Mouse (Mus musculus) kidney, postnatal 0 days (tissue): ENCODE results near the gene Bag6. TPM values are rescaled to one million over a fixed set of nuclear protein-coding genes. Genes with fewer than 3 reads are reported as not detected.

Experiments
- ATAC-seq: fragments of 200-750 bp; cut with Nextera tagmentation; replicated peaks from 2 replicates; pipeline ENCODE4 v1.8.0; 2017; ENCODE audit warnings: low read depth, moderate number of reproducible peaks, moderate TSS enrichment, moderate library complexity; ENCODE audit not compliant: low FRiP score
- DNase-seq: peaks from one replicate; pipeline ENCODE4 v3.0.0-alpha.2; 2016; ENCODE audit warnings: low spot score
- H3K27ac ChIP-seq: fragments of 300-500 bp; sonication (generic); 2 replicates; pipeline ENCODE4 v1.5.1; 2014; ENCODE audit warnings: mild to moderate bottlenecking
- H3K27me3 ChIP-seq: fragments of 300-500 bp; sonication (generic); 2 replicates; pipeline ENCODE4 v1.6.1; 2014; ENCODE audit warnings: low read length, mixed read lengths; ENCODE audit not compliant: insufficient read depth
- H3K36me3 ChIP-seq: fragments of 300-500 bp; sonication (generic); 2 replicates; pipeline ENCODE4 v1.6.1; 2014; ENCODE audit warnings: low read length, mixed read lengths; ENCODE audit not compliant: insufficient read depth
- H3K4me1 ChIP-seq: fragments of 300-500 bp; sonication (generic); replicated peaks from 2 replicates; pipeline ENCODE4 v1.6.1; 2014; ENCODE audit warnings: antibody characterized with exemption, low read length, mixed read lengths; ENCODE audit not compliant: insufficient read depth
- H3K4me2 ChIP-seq: fragments of 300-500 bp; sonication (generic); 2 replicates; pipeline ENCODE4 v1.6.1; 2014; ENCODE audit warnings: mild to moderate bottlenecking, low read length, moderate library complexity, mixed read lengths
- H3K4me3 ChIP-seq: fragments of 300-500 bp; sonication (generic); replicated peaks from 2 replicates; pipeline ENCODE4 v1.5.1; 2014; ENCODE audit warnings: low read depth, low read length
- H3K9ac ChIP-seq: fragments of 300-500 bp; sonication (generic); 2 replicates; pipeline ENCODE4 v1.6.1; 2014; ENCODE audit warnings: low read depth, low read length
- H3K9me3 ChIP-seq: fragments of 300-500 bp; sonication (generic); replicated peaks from 2 replicates; pipeline ENCODE4 v1.6.1; 2016; ENCODE audit warnings: low read length, inconsistent platforms, mixed read lengths
- CTCF ChIP-seq: IDR thresholded peaks from 2 replicates; pipeline ENCODE4 v1.5.1; 2016; ENCODE audit warnings: antibody characterized with exemption, low read depth, mild to moderate bottlenecking, moderate library complexity
- WGBS: fragments of 180-500 bp; shearing (Covaris S2); extraction: QIAGEN DNeasy Blood & Tissue Kit; methylation state at CpG from one replicate; pipeline ENCODE4 v1.1.7; 2014; 5-methylcytosine and 5-hydroxymethylcytosine counted together
- polyA plus RNA-seq: library from polyadenylated mRNA; unstranded; fragments of >200 nt; fragmentation: Nextera tagmentation; extraction: Ambion mirVana; gene quantifications from 2 replicates; pipeline ENCODE4 v1.2.1, GENCODE M21; 2015

Gene Bag6
- polyA plus RNA-seq, 1 experiment from 2014 or later = 50.2 TPM

DNA sequence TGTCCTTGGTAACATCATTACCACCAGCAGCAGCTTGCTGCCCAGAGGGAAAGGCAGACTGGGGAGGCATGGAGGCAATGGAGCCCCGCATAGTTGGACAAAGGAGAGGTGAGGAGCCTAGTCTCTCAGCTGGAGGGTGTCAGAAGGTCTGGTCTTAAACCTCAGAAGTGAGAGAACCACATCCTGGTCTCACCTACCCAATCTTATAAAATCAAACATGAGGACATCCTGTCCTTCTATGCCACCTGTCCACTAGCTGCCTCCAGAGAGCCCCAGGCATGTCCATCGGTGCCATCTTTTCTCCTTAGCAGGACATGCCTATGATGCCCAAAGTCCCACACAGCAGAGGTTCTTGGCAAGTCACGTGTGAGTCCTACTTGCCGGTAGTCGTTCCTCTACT, 45.1 kb downstream of the Bag6 start:
- no peak for TF ChIP-seq CTCF
- no peak overlapping the region for H3K4me3 ChIP-seq

DNA sequence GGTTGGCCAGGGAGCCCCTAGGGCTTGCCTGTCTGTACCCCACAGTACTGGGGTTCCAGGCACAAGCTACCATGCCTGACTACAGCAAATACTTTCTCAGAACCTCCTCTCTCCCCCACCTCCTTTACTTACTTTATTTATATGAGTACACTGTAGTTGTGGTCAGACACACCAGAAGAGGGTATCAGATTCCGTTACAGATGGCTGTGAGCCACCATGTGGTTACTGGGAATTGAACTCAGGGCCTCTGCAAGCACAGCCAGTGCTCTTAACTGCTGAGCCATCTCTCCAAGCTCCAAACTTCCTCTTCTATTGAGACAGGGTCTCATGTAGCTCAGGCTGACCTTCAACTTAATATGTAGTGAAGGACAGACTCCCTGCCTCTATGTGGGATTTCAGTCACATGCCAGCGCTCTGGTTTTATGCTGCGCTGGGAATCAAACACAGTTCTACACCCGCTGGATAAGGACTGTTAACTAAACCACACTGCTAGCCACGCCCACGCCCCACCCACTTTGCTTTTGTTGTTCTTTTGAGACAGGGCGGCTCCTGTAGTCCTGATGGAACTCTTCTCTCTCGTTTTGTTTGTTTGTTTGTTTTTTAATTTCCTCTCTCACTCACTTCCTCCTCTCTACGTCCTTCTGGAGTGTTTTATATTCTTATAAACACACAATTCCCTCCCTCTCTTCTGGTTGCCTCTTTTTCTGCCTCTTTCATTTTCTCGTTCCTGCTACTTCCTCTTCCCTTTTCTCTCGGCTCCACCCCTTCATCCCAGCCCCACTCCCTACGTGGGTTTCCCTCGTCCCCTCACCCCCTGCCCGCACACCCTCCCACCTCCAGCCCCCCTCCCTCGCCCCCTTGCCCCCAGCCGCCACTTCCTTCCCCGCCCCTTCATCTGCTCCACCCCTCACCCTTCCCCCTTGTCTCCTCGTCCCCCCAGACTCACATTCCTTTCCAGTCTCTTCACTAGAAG, 50.9 kb downstream of the Bag6 start:
- peak; percentile 60 for ATAC-seq
- WGBS = 2% methylated on average over 18 of the region's 18 CpGs

More for the DNA sequence above, 45.1 kb downstream of the Bag6 start:
- ATAC-seq = no peak
- no peak for DNase-seq
- H3K9me3 ChIP-seq = no peaks in the 10 kb centered on the region
- no peak overlapping the region for H3K4me2 ChIP-seq
- no peak overlapping the region for H3K9ac ChIP-seq
- H3K27me3 ChIP-seq = no peaks in the 10 kb centered on the region
- WGBS = 88% methylated on average over 5 of the region's 5 CpGs
- no peak overlapping the region for H3K27ac ChIP-seq
- H3K4me1 ChIP-seq = no peaks in the 10 kb centered on the region
- no peaks in the 10 kb centered on the region for H3K36me3 ChIP-seq

DNA sequence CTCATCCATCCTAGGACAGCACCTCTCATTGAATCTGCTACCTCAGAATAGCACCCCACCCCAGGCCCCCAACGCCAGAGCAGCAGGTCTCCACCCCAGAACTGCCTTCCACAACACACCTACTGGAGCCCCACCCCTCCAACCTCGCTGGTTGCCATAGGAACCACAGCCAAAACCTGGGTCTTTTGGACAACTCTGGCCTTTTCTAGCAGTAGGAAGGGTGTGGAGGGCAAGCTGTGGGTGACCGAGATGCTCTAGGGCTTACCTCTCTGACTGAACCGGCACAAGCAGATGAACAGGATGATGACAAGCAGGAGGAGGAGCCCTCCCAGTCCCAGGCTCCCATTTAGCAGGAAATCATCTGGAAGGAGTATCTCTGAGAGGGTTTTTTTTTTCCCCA, 51.7 kb downstream of the Bag6 start:
- Histone ChIP-seq H3K27ac (peak overlapping the region; percentile 72), H3K4me1 (no peaks in the 10 kb centered on the region), H3K36me3 (no peaks in the 10 kb centered on the region), H3K4me3 (peak overlapping the region; percentile 44), H3K27me3 (no peaks in the 10 kb centered on the region), H3K9ac (0 out of 2 replicates have a peak overlapping the region, but pooled peaks have one; percentile 51), H3K4me2 (peak overlapping the region; percentile 59), H3K9me3 (no peaks in the 10 kb centered on the region)
- ATAC-seq = peak; percentile 59; the same call in 1 of the 2 replicates
- DNase-seq = peak; percentile 46
- TF ChIP-seq CTCF = no peak
- WGBS = 1% methylated on average over 4 of the region's 4 CpGs

More for the DNA sequence above, 50.9 kb downstream of the Bag6 start:
- peak overlapping the region; percentile 51 for H3K9ac ChIP-seq
- no peaks in the 10 kb centered on the region for H3K4me1 ChIP-seq
- peak overlapping the region; percentile 72 for H3K27ac ChIP-seq
- no peak for TF ChIP-seq CTCF
- no peaks in the 10 kb centered on the region for H3K36me3 ChIP-seq
- DNase-seq = peak; percentile 86
- peak overlapping the region; percentile 59 for H3K4me2 ChIP-seq
- peak overlapping the region; percentile 44 for H3K4me3 ChIP-seq
- H3K9me3 ChIP-seq = no peaks in the 10 kb centered on the region
- no peaks in the 10 kb centered on the region for H3K27me3 ChIP-seq

DNA sequence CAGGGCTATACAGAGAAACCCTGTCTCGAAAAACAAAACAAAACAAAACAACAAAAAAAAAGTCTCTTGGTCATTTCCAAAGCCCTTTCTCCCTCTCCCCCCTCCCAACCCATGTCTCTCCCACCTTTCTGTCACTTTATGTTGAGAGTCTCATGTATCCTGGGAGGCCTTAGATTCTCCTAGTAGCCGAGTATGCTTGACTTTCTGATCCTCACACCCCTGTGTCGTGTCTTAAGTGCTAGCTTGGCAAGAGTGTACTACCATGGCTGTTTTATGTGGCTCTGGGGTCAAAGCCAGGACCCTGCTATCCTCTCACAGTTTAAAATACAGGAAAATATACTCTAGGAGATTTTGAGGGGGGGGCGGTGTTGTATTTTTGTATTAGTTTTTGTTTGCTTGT, 52.4 kb downstream of the Bag6 start:
- Histone ChIP-seq H3K4me2 (no peak overlapping the region), H3K4me1 (no peaks in the 10 kb centered on the region), H3K27ac (no peak overlapping the region), H3K36me3 (no peaks in the 10 kb centered on the region), H3K9ac (no peak overlapping the region), H3K4me3 (no peak overlapping the region), H3K9me3 (no peaks in the 10 kb centered on the region), H3K27me3 (no peaks in the 10 kb centered on the region)
- WGBS = 61% methylated on average over 4 of the region's 4 CpGs
- no peak for TF ChIP-seq CTCF
- no peak for DNase-seq
- ATAC-seq = no peak

DNA sequence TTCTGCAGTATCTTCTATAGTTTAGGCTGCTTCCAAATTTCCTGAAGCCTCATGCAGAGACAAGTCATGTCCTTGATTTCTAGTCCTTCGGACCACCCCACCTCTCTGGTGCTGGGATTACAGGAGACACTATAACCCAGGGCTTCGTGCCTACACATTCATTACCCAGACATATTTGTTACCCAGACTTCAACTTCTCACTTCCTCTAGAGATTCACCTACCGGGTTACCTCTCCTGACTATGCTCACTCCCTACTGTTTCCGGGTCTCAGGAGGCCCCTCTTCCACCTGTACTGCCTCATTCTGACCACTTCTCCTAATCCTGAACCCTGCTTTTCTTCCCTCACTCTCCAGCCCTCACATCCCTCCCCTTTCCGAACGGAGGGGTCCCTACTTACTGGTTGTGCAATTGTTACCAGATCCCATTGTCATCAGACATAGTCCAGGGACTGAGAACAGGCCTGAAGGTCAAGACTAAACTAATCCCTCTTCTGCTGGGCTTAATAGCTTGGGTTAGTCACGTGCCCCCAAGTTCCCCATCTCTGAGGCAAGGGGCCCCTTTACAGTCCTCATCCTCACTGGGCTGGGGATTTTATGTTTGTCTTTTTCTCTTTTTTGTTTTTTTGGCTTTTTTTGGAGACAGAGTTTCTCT, 53.1 kb downstream of the Bag6 start, which contains the start of gene Lst1:
Gene Lst1, minus strand, starts transcription at position 481 of the 652 bp plus-strand sequence.
- DNase-seq (no peak), ATAC-seq (no peak)
- H3K9me3 ChIP-seq = no peaks in the 10 kb centered on the region
- no peak within 1 kb of the TSS for H3K27ac ChIP-seq
- TF ChIP-seq CTCF = no peak
- H3K9ac ChIP-seq = no peak within 1 kb of the TSS
- no peak within 1 kb of the TSS for H3K4me2 ChIP-seq
- WGBS = 75% methylated on average over 7 of the region's 7 CpGs
- no peak within 1 kb of the TSS for H3K4me3 ChIP-seq
- H3K4me1 ChIP-seq = no peaks in the 10 kb centered on the region
- no peaks in the 10 kb centered on the region for H3K27me3 ChIP-seq
- H3K36me3 ChIP-seq = no peaks in the 10 kb centered on the region

DNA sequence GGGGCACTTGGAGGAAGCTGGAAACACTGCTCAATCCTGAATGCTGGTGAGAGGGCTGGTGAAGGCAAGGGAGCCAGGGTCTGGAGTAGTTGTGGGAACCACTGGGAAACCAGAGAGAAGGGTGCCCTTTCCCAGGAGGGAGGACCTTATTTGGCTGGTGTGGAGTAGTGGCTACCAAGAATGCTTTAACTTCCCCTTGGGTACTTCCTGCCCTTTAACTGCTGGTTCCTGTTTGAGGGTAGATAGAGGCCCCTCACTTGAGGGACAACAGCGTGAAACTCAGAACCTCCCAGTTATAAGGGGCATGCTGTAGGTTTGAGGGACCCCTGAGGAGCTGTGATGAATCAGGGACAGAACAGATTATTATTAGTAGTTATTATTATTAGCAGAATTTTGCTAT, 54.2 kb downstream of the Bag6 start:
- H3K9me3 ChIP-seq = no peaks in the 10 kb centered on the region
- ATAC-seq (no peak), DNase-seq (no peak)
- no peaks in the 10 kb centered on the region for H3K36me3 ChIP-seq
- no peak overlapping the region for H3K4me3 ChIP-seq
- no peaks in the 10 kb centered on the region for H3K27me3 ChIP-seq
- H3K27ac ChIP-seq = no peak overlapping the region
- H3K4me1 ChIP-seq = no peaks in the 10 kb centered on the region
- TF ChIP-seq CTCF = no peak
- no peak overlapping the region for H3K4me2 ChIP-seq
- H3K9ac ChIP-seq = no peak overlapping the region
- WGBS = 40% methylated on average over 1 of the region's 1 CpGs
